Mouse (Mus musculus) heart, postnatal 4 days (tissue): ENCODE measurements at regions not wholly inside any gene's neighbourhood (a gene's known extent, or its start where the extent isn't known, plus 50 kb on each side); places are given as distances from the start of the nearest gene placed in this dataset.

ENCODE experiments used
- DNase-seq: peaks from one replicate; pipeline ENCODE4 v3.0.0; 2021

- DNase-seq: no peak
Observed at GRCm38 (mm10) chr4:69739833-69740510, 670.3 kb downstream of the Cdk5rap2 start.
